Mouse (Mus musculus): ENCODE data around the gene Hoxa2. TPM values are rescaled to one million over a fixed set of nuclear protein-coding genes. Genes with fewer than 3 reads are reported as not detected.

Hoxa2 gene
- polyA plus RNA-seq, 1 experiment from 2014 or later: 14.4 TPM

- TF ChIP-seq CTCF (IDR thresholded peaks at IDR 0.05; ENCODE audit: low read depth): no peak
- Histone ChIP-seq H3K27me3 (ENCODE audit: insufficient read depth, low read length) (peaks cover 27% of the 10 kb centered on the region), H3K4me1 (ENCODE audit: insufficient read depth) (peaks cover 14% of the 10 kb centered on the region), H3K4me2 (peak overlapping the region; percentile 79), H3K4me3 (ENCODE audit: low read depth, low read length) (peak overlapping the region; percentile 71), H3K9me3 (ENCODE audit: low read depth, low read length) (no peaks in the 10 kb centered on the region), H3K27ac (ENCODE audit: low read depth) (peak overlapping the region; percentile 98), H3K36me3 (ENCODE audit: insufficient read depth) (peaks cover 7% of the 10 kb centered on the region), H3K9ac (peak overlapping the region; percentile 91)
- WGBS: 3% methylated on average over 28 of the region's 28 CpGs
- ATAC-seq (ENCODE audit: insufficient read depth): no peak
- peak; percentile 73 for DNase-seq
These were observed 1.1 kb upstream of the Hoxa2 start for GRCm38 (mm10) chr6:52165441-52166370.

- no peak for DNase-seq
- no peaks in the 10 kb centered on the region for H3K9me3 ChIP-seq (ENCODE audit: low read depth, low read length)
- 0 out of 2 replicates have a peak, but pooled peaks cover 3% of the 10 kb centered on the region for H3K4me1 ChIP-seq (ENCODE audit: insufficient read depth)
- WGBS: under 1% methylated on average over 39 of the region's 39 CpGs
- ATAC-seq (ENCODE audit: insufficient read depth): peak; percentile 28
- H3K27ac ChIP-seq (ENCODE audit: low read depth): peak overlapping the region; percentile 98
- peak overlapping the region; percentile 91 for H3K9ac ChIP-seq
- peak overlapping the region; percentile 71 for H3K4me3 ChIP-seq (ENCODE audit: low read depth, low read length)
- peaks cover 19% of the 10 kb centered on the region for H3K27me3 ChIP-seq (ENCODE audit: insufficient read depth, low read length)
- peak overlapping the region; percentile 79 for H3K4me2 ChIP-seq
- no peaks in the 10 kb centered on the region; the same call in 1 of the 2 replicates for H3K36me3 ChIP-seq (ENCODE audit: insufficient read depth)
- TF ChIP-seq CTCF (IDR thresholded peaks at IDR 0.05; ENCODE audit: low read depth): no peak
These were observed 493 bp downstream of the Hoxa2 start for GRCm38 (mm10) chr6:52164051-52164625.

- 0 out of 2 replicates have a peak, but pooled peaks cover 3% of the 10 kb centered on the region for H3K4me1 ChIP-seq (ENCODE audit: insufficient read depth)
- H3K27me3 ChIP-seq (ENCODE audit: insufficient read depth, low read length): peaks cover 19% of the 10 kb centered on the region
These were observed 1.1 kb downstream of the Hoxa2 start for GRCm38 (mm10) chr6:52163366-52164031.

DNA sequence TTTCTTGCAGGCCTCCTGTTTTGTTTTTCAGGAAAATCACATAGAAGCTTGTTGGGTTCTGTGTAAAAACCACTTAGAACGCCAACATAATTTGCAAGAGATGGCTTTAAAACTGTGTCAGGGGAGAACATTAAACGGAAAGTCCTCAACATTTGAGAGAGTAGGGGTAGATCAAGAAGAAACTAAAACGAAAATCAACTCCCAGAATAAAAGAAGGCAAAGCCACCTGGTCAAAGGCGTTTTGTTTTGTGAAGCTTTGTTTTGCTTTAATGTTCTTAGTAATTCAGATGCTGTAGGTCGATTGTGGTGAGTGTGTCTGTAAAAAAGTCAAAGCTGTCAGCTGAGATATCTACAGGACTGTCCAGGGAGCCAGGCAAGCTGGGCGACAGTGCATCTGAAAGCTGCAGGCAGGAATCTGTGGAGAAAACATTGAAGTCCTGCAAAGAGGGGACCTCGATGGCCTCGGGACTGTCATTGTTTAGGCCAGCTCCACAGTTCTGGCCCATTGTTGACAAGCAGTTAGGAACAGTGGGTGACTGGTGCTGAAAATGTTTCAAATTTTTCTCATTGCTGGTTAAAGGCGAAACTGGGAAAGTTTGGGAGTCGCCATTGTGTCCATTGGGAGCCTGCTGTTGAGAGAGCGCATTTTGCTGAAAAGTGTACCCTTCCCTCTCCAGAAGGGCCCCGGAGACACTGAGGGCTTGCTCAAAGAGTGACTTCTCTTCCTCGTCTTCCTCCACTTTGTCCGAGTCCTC, 1.8 kb downstream of the Hoxa2 start:
- no peak for TF ChIP-seq CTCF (IDR thresholded peaks at IDR 0.05; ENCODE audit: low read depth)
- Histone ChIP-seq H3K9ac (peak overlapping the region; percentile 91), H3K27ac (ENCODE audit: low read depth) (peak overlapping the region; percentile 98), H3K4me1 (ENCODE audit: insufficient read depth) (0 out of 2 replicates have a peak, but pooled peaks cover 3% of the 10 kb centered on the region), H3K9me3 (ENCODE audit: low read depth, low read length) (no peaks in the 10 kb centered on the region), H3K27me3 (ENCODE audit: insufficient read depth, low read length) (peaks cover 16% of the 10 kb centered on the region), H3K4me3 (ENCODE audit: low read depth, low read length) (peak overlapping the region; percentile 71), H3K36me3 (ENCODE audit: insufficient read depth) (no peaks in the 10 kb centered on the region; the same call in 1 of the 2 replicates), H3K4me2 (peak overlapping the region; percentile 79)
- DNase-seq (peak; percentile 70), ATAC-seq (ENCODE audit: insufficient read depth) (no peak)
- WGBS: 6% methylated on average over 14 of the region's 14 CpGs

More at GRCm38 (mm10) chr6:52163366-52164031, 1.1 kb downstream of the Hoxa2 start:
- H3K27ac ChIP-seq (ENCODE audit: low read depth): peak overlapping the region; percentile 98
- H3K4me3 ChIP-seq (ENCODE audit: low read depth, low read length): peak overlapping the region; percentile 71
- H3K4me2 ChIP-seq: peak overlapping the region; percentile 79
- DNase-seq: peak; percentile 86
- peak; percentile 21 for ATAC-seq (ENCODE audit: insufficient read depth)
- TF ChIP-seq CTCF (IDR thresholded peaks at IDR 0.05; ENCODE audit: low read depth): no peak
- WGBS: 4% methylated on average over 17 of the region's 17 CpGs
- peak overlapping the region; percentile 91 for H3K9ac ChIP-seq
- H3K36me3 ChIP-seq (ENCODE audit: insufficient read depth): no peaks in the 10 kb centered on the region; the same call in 1 of the 2 replicates
- no peaks in the 10 kb centered on the region for H3K9me3 ChIP-seq (ENCODE audit: low read depth, low read length)

- TF ChIP-seq CTCF (IDR thresholded peaks at IDR 0.05; ENCODE audit: low read depth): no peak
- H3K36me3 ChIP-seq (ENCODE audit: insufficient read depth): no peaks in the 10 kb centered on the region; the same call in 1 of the 2 replicates
- H3K27ac ChIP-seq (ENCODE audit: low read depth): peak overlapping the region; percentile 98
- peaks cover 16% of the 10 kb centered on the region for H3K27me3 ChIP-seq (ENCODE audit: insufficient read depth, low read length)
- 7% methylated on average over 1 of the region's 1 CpGs for WGBS
- no peak for ATAC-seq (ENCODE audit: insufficient read depth)
- DNase-seq: peak; percentile 83
- H3K4me1 ChIP-seq (ENCODE audit: insufficient read depth): 0 out of 2 replicates have a peak, but pooled peaks cover 3% of the 10 kb centered on the region
- H3K4me3 ChIP-seq (ENCODE audit: low read depth, low read length): peak overlapping the region; percentile 71
- H3K9ac ChIP-seq: peak overlapping the region; percentile 91
- H3K9me3 ChIP-seq (ENCODE audit: low read depth, low read length): no peaks in the 10 kb centered on the region
- peak overlapping the region; percentile 79 for H3K4me2 ChIP-seq
These were observed 2.6 kb downstream of the Hoxa2 start for GRCm38 (mm10) chr6:52162093-52162380.

- no peak for DNase-seq
- peak overlapping the region; percentile 71 for H3K4me3 ChIP-seq (ENCODE audit: low read depth, low read length)
- 6% methylated on average over 8 of the region's 8 CpGs for WGBS
These were observed 3.1 kb downstream of the Hoxa2 start for GRCm38 (mm10) chr6:52161336-52162092.

More at GRCm38 (mm10) chr6:52161336-52162092, 3.1 kb downstream of the Hoxa2 start:
- no peak for ATAC-seq (ENCODE audit: insufficient read depth)
- H3K4me1 ChIP-seq (ENCODE audit: insufficient read depth): no peaks in the 10 kb centered on the region
- peaks cover 21% of the 10 kb centered on the region for H3K27me3 ChIP-seq (ENCODE audit: insufficient read depth, low read length)
- H3K9ac ChIP-seq: peak overlapping the region; percentile 91
- no peaks in the 10 kb centered on the region for H3K9me3 ChIP-seq (ENCODE audit: low read depth, low read length)
- no peaks in the 10 kb centered on the region; the same call in 1 of the 2 replicates for H3K36me3 ChIP-seq (ENCODE audit: insufficient read depth)
- H3K27ac ChIP-seq (ENCODE audit: low read depth): peak overlapping the region; percentile 98
- peak overlapping the region; percentile 79 for H3K4me2 ChIP-seq
- TF ChIP-seq CTCF (IDR thresholded peaks at IDR 0.05; ENCODE audit: low read depth): no peak
